ENCODE assay signal across 8 mouse cellular contexts in the genomic region with DNA sequence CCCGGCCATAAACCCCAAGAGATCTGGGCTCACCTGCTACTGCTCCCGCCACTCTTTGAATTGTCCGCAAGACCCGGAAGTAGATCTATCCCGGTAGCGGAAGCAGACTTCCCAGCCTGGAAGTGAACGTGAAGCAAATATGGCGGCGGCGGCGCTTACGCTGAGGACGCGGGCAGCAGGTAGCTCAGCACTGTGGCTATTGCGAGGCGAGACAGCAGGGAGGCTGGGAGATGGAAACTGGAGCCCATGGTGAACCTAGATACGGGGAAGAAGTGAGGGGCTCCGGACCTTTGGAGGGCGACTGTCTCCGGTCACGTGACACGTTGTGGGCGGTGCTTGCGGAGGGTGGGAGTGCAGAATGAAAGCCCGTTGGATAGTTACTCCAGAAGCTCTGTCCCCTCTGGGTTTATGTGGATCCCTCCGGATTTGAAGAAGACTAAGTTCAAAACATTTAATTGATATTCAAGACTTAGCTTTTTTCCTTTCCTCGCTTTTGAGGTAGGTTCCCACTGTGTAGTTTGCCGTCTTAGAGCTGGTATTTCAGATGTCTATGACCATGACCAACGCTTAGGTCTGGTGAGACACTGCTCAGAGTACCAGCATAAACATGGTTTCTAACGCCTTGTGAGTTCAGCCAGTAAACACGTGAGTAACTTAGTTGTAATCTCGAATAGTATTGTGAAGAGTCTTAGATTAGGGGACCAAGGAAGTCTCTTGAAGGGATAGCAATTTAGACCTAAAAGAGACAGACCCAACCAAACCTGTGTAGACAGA. TPM values are rescaled to one million over a fixed set of nuclear protein-coding genes. Genes with fewer than 3 reads are reported as not detected.
DNase-seq lines count a peak whose midpoint lies in the region; ATAC-seq and TF ChIP-seq lines count a peak whose summit lies in the region.

A gene (plus strand): TSS at position 105 of the 774 bp plus-strand sequence.
A gene (minus strand): TSS at position 302 of the 774 bp plus-strand sequence.

- peak within 1 kb of the TSS; percentile 98 for H3K27ac ChIP-seq in ES-E14 (ENCODE audit: insufficient read depth, low read depth, low read length, poor library complexity, severe bottlenecking)
- peak within 1 kb of the TSS; percentile 86 for H3K27ac ChIP-seq in forebrain, embryonic 14.5 days (ENCODE audit: low read depth, low read length)
- peak within 1 kb of the TSS; percentile 86 for H3K27ac ChIP-seq in neural tube, embryonic 14.5 days (ENCODE audit: low read depth, low read length)
- H3K27ac ChIP-seq in testis, adult 2 months (ENCODE audit: control insufficient read depth, insufficient read depth, low read depth, low read length) = peak within 1 kb of the TSS; percentile 95

- peaks cover 0 to 6% of the 10 kb centered on the region in 2 experiments; a peak in 1 of 4 replicates for H3K4me1 ChIP-seq in ES-E14 (ENCODE audit: control insufficient read depth in 2 of 2, insufficient read depth in 2 of 2, low read length in 2 of 2, poor library complexity in 1 of 2)
- peaks cover 15% of the 10 kb centered on the region for H3K4me1 ChIP-seq in forebrain, embryonic 14.5 days (ENCODE audit: control insufficient read depth, insufficient read depth, low read length)
- H3K4me1 ChIP-seq in neural tube, embryonic 14.5 days (ENCODE audit: control insufficient read depth, insufficient read depth, low read length) = peaks cover 9% of the 10 kb centered on the region; the same call in 1 of the 2 replicates
- no peaks in the 10 kb centered on the region for H3K4me1 ChIP-seq in testis, adult 2 months (ENCODE audit: control insufficient read depth, insufficient read depth, low read length)

- peak; percentile 70 for DNase-seq in ES-E14 (ENCODE audit: low read depth, low spot score)
- peak; percentile 77 for DNase-seq in cerebellum, adult 11 months
- peak; percentile 90 for DNase-seq in forebrain, embryonic 14.5 days (ENCODE audit: low spot score)
- DNase-seq in heart, postnatal 25 days (ENCODE audit: low spot score) = peak; percentile 67
- DNase-seq in layer of hippocampus, adult 18-20 months (ENCODE audit: low spot score in 2 of 2) = peak; percentile 81 to 90
- peak; percentile 84 to 87 for DNase-seq in lung, adult 18-20 months

- peak within 1 kb of the TSS; percentile 78 to 94 for H3K4me3 ChIP-seq in ES-E14 (ENCODE audit: insufficient read depth in 1 of 2, low read depth in 1 of 2, low read length in 2 of 2, poor library complexity in 1 of 2, severe bottlenecking in 1 of 2)
- peak within 1 kb of the TSS; percentile 51 for H3K4me3 ChIP-seq in forebrain, embryonic 14.5 days (ENCODE audit: low read depth, low read length)
- H3K4me3 ChIP-seq in neural tube, embryonic 14.5 days (ENCODE audit: low read depth, low read length) = peak within 1 kb of the TSS; percentile 56
- H3K4me3 ChIP-seq in testis, adult 2 months (ENCODE audit: control insufficient read depth, low read depth, low read length) = peak within 1 kb of the TSS; percentile 97

- ATAC-seq in forebrain, embryonic 14.5 days = peak; percentile 94
- ATAC-seq in neural tube, embryonic 14.5 days (ENCODE audit: low read depth) = peak; percentile 94

- intact Hi-C loops in heart, postnatal 25 days (cut with DNase I) = no loop called here

- TF ChIP-seq POLR2A in testis, adult 2 months (IDR thresholded peaks at IDR 0.05; ENCODE audit: control insufficient read depth, low read depth, low read length) = peak; percentile 57; the same call in 1 of the 2 replicates

- peak within 1 kb of the TSS; percentile 98 for H3K9ac ChIP-seq in ES-E14 (ENCODE audit: insufficient read depth, low read depth, low read length, poor library complexity, severe bottlenecking)
- H3K9ac ChIP-seq in forebrain, embryonic 14.5 days (ENCODE audit: low read length) = peak within 1 kb of the TSS; percentile 66
- H3K9ac ChIP-seq in neural tube, embryonic 14.5 days (replicated peaks; ENCODE audit: low read depth, low read length) = peak within 1 kb of the TSS; percentile 62

- H3K36me3 ChIP-seq in ES-E14 (ENCODE audit: control insufficient read depth, insufficient read depth, low read length, poor library complexity, severe bottlenecking) = peaks cover 19% of the 10 kb centered on the region
- peaks cover 33% of the 10 kb centered on the region for H3K36me3 ChIP-seq in forebrain, embryonic 14.5 days (ENCODE audit: control insufficient read depth, insufficient read depth, low read length)
- peaks cover 5% of the 10 kb centered on the region; the same call in 1 of the 2 replicates for H3K36me3 ChIP-seq in neural tube, embryonic 14.5 days (ENCODE audit: control insufficient read depth, insufficient read depth, low read length)
- no peaks in the 10 kb centered on the region; the same call in 1 of the 2 replicates for H3K36me3 ChIP-seq in testis, adult 2 months (ENCODE audit: control insufficient read depth, insufficient read depth, low read length)

- WGBS in forebrain, embryonic 14.5 days = under 1% methylated on average over 32 of the region's 32 CpGs
- WGBS in neural tube, embryonic 14.5 days = under 1% methylated on average over 32 of the region's 32 CpGs

- no peaks in the 10 kb centered on the region for H3K9me3 ChIP-seq in ES-E14 (ENCODE audit: control insufficient read depth, insufficient read depth, low read depth, low read length)
- no peaks in the 10 kb centered on the region for H3K9me3 ChIP-seq in forebrain, embryonic 14.5 days (replicated peaks; ENCODE audit: control insufficient read depth, low read length)
- no peaks in the 10 kb centered on the region for H3K9me3 ChIP-seq in neural tube, embryonic 14.5 days (ENCODE audit: control insufficient read depth, low read length)

- no peak for TF ChIP-seq CTCF in testis, adult 2 months (IDR thresholded peaks at IDR 0.05; ENCODE audit: control insufficient read depth, insufficient read depth, insufficient replicate concordance, low read depth, low read length)

- peak within 1 kb of the TSS; percentile 84 for H3K4me2 ChIP-seq in forebrain, embryonic 14.5 days (ENCODE audit: low read length)
- H3K4me2 ChIP-seq in neural tube, embryonic 14.5 days (ENCODE audit: low read depth, low read length) = peak within 1 kb of the TSS; percentile 69

- in situ Hi-C loops in ES-E14 (cut with MboI; ENCODE audit: low sequenced_read_pairs in 2 of 2, unreplicated experiment in 2 of 2) = no loop called here

- H3K27me3 ChIP-seq in forebrain, embryonic 14.5 days (replicated peaks; ENCODE audit: control insufficient read depth, insufficient read depth, low read length) = no peaks in the 10 kb centered on the region
- no peaks in the 10 kb centered on the region for H3K27me3 ChIP-seq in neural tube, embryonic 14.5 days (ENCODE audit: control insufficient read depth, insufficient read depth, low read length)
- no peaks in the 10 kb centered on the region for H3K27me3 ChIP-seq in testis, adult 2 months (ENCODE audit: control insufficient read depth, insufficient read depth, low read length)

TF ChIP-seq in ES-E14, 5 proteins besides CTCF, POLR2A, EP300 and RAD21:
- TF ChIP-seq ZNF384 (IDR thresholded peaks at IDR 0.05; ENCODE audit: low read depth, low read length) (no peak), HCFC1 (IDR thresholded peaks at IDR 0.05; ENCODE audit: borderline replicate concordance, insufficient read depth, low read length) (peak; percentile 70; the same call in 1 of the 2 replicates)

RNA-seq across cellular contexts. Expression of the first gene that starts in this region (rescaled TPM):
- total RNA-seq in ES-E14 (2012; rRNA removed) = 37.2 and 56.3 TPM in 2 replicates
- 100 and 111 TPM in 2 replicates for polyA plus RNA-seq in forebrain, embryonic 14.5 days (2014; fragmentation: Nextera tagmentation; extraction: Ambion mirVana)
- total RNA-seq in heart, postnatal 25 days (2021) = 10 to 100 TPM; 61.7 to 63.8 TPM
- 10 to 100 TPM; 74.4 to 79.3 TPM for total RNA-seq in layer of hippocampus, adult 18-20 months (2021)
- 122 and 147 TPM in 2 replicates for polyA plus RNA-seq in neural tube, embryonic 14.5 days (2014; fragmentation: Nextera tagmentation; extraction: Ambion mirVana)
- polyA plus RNA-seq in testis, adult 2 months (2012; rRNA removed) = 24.0 and 24.2 TPM in 2 replicates

RNA-seq across cellular contexts. Expression of the second gene that starts in this region (rescaled TPM):
- 46.1 and 57.3 TPM in 2 replicates for total RNA-seq in ES-E14 (2012; rRNA removed)
- 11.3 and 13.6 TPM in 2 replicates for polyA plus RNA-seq in forebrain, embryonic 14.5 days (2014; fragmentation: Nextera tagmentation; extraction: Ambion mirVana)
- total RNA-seq in heart, postnatal 25 days (2021) = under 1 TPM; 0.13 to 0.17 TPM
- under 1 TPM in 1 of 2 experiments, not detected in 1; 0.25 TPM for total RNA-seq in layer of hippocampus, adult 18-20 months (2021)
- 1.1 and 1.8 TPM in 2 replicates for polyA plus RNA-seq in neural tube, embryonic 14.5 days (2014; fragmentation: Nextera tagmentation; extraction: Ambion mirVana)
- polyA plus RNA-seq in testis, adult 2 months (2012; rRNA removed) = 3.9 and 4.2 TPM in 2 replicates

Comparison
In these comparisons a context has a peak if more than half of its experiments do, and no peak if none do; other contexts are left out.
1. Peak in every context shown above with its lines: DNase-seq, ATAC-seq, H3K4me3 ChIP-seq and H3K27ac ChIP-seq.
2. RNA of the second gene that starts in this region (total RNA-seq): 46.1 to 57.3 TPM in ES-E14; 0.25 TPM in layer of hippocampus, adult 18-20 months and 0.13 to 0.17 TPM in heart, postnatal 25 days; every median in the first group is over 10 times any median in the second.